Mouse (Mus musculus): ENCODE results near the gene Fbxo7. TPM values are rescaled to one million over a fixed set of nuclear protein-coding genes. Genes with fewer than 3 reads are reported as not detected.

Fbxo7 gene
- polyA plus RNA-seq, 1 experiment from 2014 or later = 52.2 TPM

- Histone ChIP-seq H3K27me3 (replicated peaks; ENCODE audit: control insufficient read depth, insufficient read depth, low read length) (no peaks in the 10 kb centered on the region), H3K27ac (ENCODE audit: low read depth, low read length) (no peak overlapping the region), H3K9me3 (ENCODE audit: control insufficient read depth, low read length) (no peaks in the 10 kb centered on the region), H3K4me1 (replicated peaks; ENCODE audit: control insufficient read depth, insufficient read depth, low read length) (peaks cover 2% of the 10 kb centered on the region; the same call in 1 of the 2 replicates), H3K4me2 (no peak overlapping the region), H3K36me3 (ENCODE audit: control insufficient read depth, insufficient read depth, low read length) (peaks cover 20% of the 10 kb centered on the region), H3K4me3 (ENCODE audit: low read depth, low read length) (no peak overlapping the region), H3K9ac (ENCODE audit: low read depth, low read length) (no peak overlapping the region)
- no peak for ATAC-seq (replicated peaks; ENCODE audit: low FRiP score)
- 93% methylated on average over 9 of the region's 9 CpGs for WGBS
- DNase-seq (ENCODE audit: low spot score) = no peak
These were observed 26.0 kb downstream of the Fbxo7 start for GRCm38 (mm10) chr10:86047786-86048185.

- no peak overlapping the region for H3K4me3 ChIP-seq (ENCODE audit: low read depth, low read length)
- H3K27me3 ChIP-seq (replicated peaks; ENCODE audit: control insufficient read depth, insufficient read depth, low read length) = no peaks in the 10 kb centered on the region
- no peak for DNase-seq (ENCODE audit: low spot score)
- no peaks in the 10 kb centered on the region for H3K9me3 ChIP-seq (ENCODE audit: control insufficient read depth, low read length)
- H3K36me3 ChIP-seq (ENCODE audit: control insufficient read depth, insufficient read depth, low read length) = peaks cover 13% of the 10 kb centered on the region
- H3K4me2 ChIP-seq = no peak overlapping the region
- peaks cover 9% of the 10 kb centered on the region for H3K4me1 ChIP-seq (replicated peaks; ENCODE audit: control insufficient read depth, insufficient read depth, low read length)
- WGBS = 79% methylated on average over 2 of the region's 2 CpGs
- no peak overlapping the region for H3K27ac ChIP-seq (ENCODE audit: low read depth, low read length)
- ATAC-seq (replicated peaks; ENCODE audit: low FRiP score) = no peak
- no peak overlapping the region for H3K9ac ChIP-seq (ENCODE audit: low read depth, low read length)
These were observed 28.8 kb downstream of the Fbxo7 start for GRCm38 (mm10) chr10:86050522-86050921.

- ATAC-seq (replicated peaks; ENCODE audit: low FRiP score) (peak; percentile 76), DNase-seq (ENCODE audit: low spot score) (no peak)
- Histone ChIP-seq H3K4me2 (no peak overlapping the region), H3K4me3 (ENCODE audit: low read depth, low read length) (no peak overlapping the region), H3K27me3 (replicated peaks; ENCODE audit: control insufficient read depth, insufficient read depth, low read length) (no peaks in the 10 kb centered on the region), H3K36me3 (ENCODE audit: control insufficient read depth, insufficient read depth, low read length) (peaks cover 7% of the 10 kb centered on the region), H3K9me3 (ENCODE audit: control insufficient read depth, low read length) (no peaks in the 10 kb centered on the region), H3K4me1 (replicated peaks; ENCODE audit: control insufficient read depth, insufficient read depth, low read length) (peaks cover 9% of the 10 kb centered on the region), H3K9ac (ENCODE audit: low read depth, low read length) (no peak overlapping the region), H3K27ac (ENCODE audit: low read depth, low read length) (no peak overlapping the region)
- WGBS = 60% methylated on average over 10 of the region's 10 CpGs
These were observed 31.2 kb downstream of the Fbxo7 start for GRCm38 (mm10) chr10:86052818-86053522.

GRCm38 (mm10) chr10:86056297-86056903, 34.6 kb downstream of the Fbxo7 start:
- H3K4me1 ChIP-seq (replicated peaks; ENCODE audit: control insufficient read depth, insufficient read depth, low read length) = peaks cover 9% of the 10 kb centered on the region
- ATAC-seq (replicated peaks; ENCODE audit: low FRiP score) (no peak), DNase-seq (ENCODE audit: low spot score) (no peak)
- WGBS = 81% methylated on average over 8 of the region's 8 CpGs
- no peak overlapping the region for H3K27ac ChIP-seq (ENCODE audit: low read depth, low read length)
- H3K9me3 ChIP-seq (ENCODE audit: control insufficient read depth, low read length) = no peaks in the 10 kb centered on the region
- no peak overlapping the region for H3K4me2 ChIP-seq
- H3K36me3 ChIP-seq (ENCODE audit: control insufficient read depth, insufficient read depth, low read length) = peaks cover under 1% of the 10 kb centered on the region; the same call in 1 of the 2 replicates
- no peak overlapping the region for H3K4me3 ChIP-seq (ENCODE audit: low read depth, low read length)
- no peak overlapping the region for H3K9ac ChIP-seq (ENCODE audit: low read depth, low read length)
- H3K27me3 ChIP-seq (replicated peaks; ENCODE audit: control insufficient read depth, insufficient read depth, low read length) = no peaks in the 10 kb centered on the region

GRCm38 (mm10) chr10:86057286-86057685, 35.5 kb downstream of the Fbxo7 start:
- ATAC-seq (replicated peaks; ENCODE audit: low FRiP score) = no peak
- no peak overlapping the region for H3K4me3 ChIP-seq (ENCODE audit: low read depth, low read length)
- H3K4me2 ChIP-seq = no peak overlapping the region
- no peak overlapping the region for H3K9ac ChIP-seq (ENCODE audit: low read depth, low read length)
- peaks cover 2% of the 10 kb centered on the region; the same call in 1 of the 2 replicates for H3K9me3 ChIP-seq (ENCODE audit: control insufficient read depth, low read length)
- 85% methylated on average over 11 of the region's 11 CpGs for WGBS
- H3K4me1 ChIP-seq (replicated peaks; ENCODE audit: control insufficient read depth, insufficient read depth, low read length) = peaks cover 7% of the 10 kb centered on the region
- no peaks in the 10 kb centered on the region for H3K27me3 ChIP-seq (replicated peaks; ENCODE audit: control insufficient read depth, insufficient read depth, low read length)
- H3K27ac ChIP-seq (ENCODE audit: low read depth, low read length) = no peak overlapping the region
- no peak for DNase-seq (ENCODE audit: low spot score)
- no peaks in the 10 kb centered on the region for H3K36me3 ChIP-seq (ENCODE audit: control insufficient read depth, insufficient read depth, low read length)

- no peak overlapping the region for H3K9ac ChIP-seq (ENCODE audit: low read depth, low read length)
- DNase-seq (ENCODE audit: low spot score) (no peak), ATAC-seq (replicated peaks; ENCODE audit: low FRiP score) (no peak)
- H3K27me3 ChIP-seq (replicated peaks; ENCODE audit: control insufficient read depth, insufficient read depth, low read length) = no peaks in the 10 kb centered on the region
- no peak overlapping the region for H3K4me3 ChIP-seq (ENCODE audit: low read depth, low read length)
- peaks cover 2% of the 10 kb centered on the region; the same call in 1 of the 2 replicates for H3K9me3 ChIP-seq (ENCODE audit: control insufficient read depth, low read length)
- WGBS = 80% methylated on average over 2 of the region's 2 CpGs
- peaks cover 7% of the 10 kb centered on the region for H3K4me1 ChIP-seq (replicated peaks; ENCODE audit: control insufficient read depth, insufficient read depth, low read length)
- no peak overlapping the region for H3K4me2 ChIP-seq
- H3K36me3 ChIP-seq (ENCODE audit: control insufficient read depth, insufficient read depth, low read length) = no peaks in the 10 kb centered on the region
- no peak overlapping the region for H3K27ac ChIP-seq (ENCODE audit: low read depth, low read length)
These were observed 35.9 kb downstream of the Fbxo7 start for GRCm38 (mm10) chr10:86057712-86058111.

GRCm38 (mm10) chr10:86060267-86060666, 38.5 kb downstream of the Fbxo7 start:
- Histone ChIP-seq H3K4me1 (replicated peaks; ENCODE audit: control insufficient read depth, insufficient read depth, low read length) (no peaks in the 10 kb centered on the region), H3K9me3 (ENCODE audit: control insufficient read depth, low read length) (peaks cover 2% of the 10 kb centered on the region; the same call in 1 of the 2 replicates), H3K36me3 (ENCODE audit: control insufficient read depth, insufficient read depth, low read length) (no peaks in the 10 kb centered on the region), H3K4me3 (ENCODE audit: low read depth, low read length) (no peak overlapping the region), H3K27me3 (replicated peaks; ENCODE audit: control insufficient read depth, insufficient read depth, low read length) (no peaks in the 10 kb centered on the region), H3K4me2 (no peak overlapping the region), H3K9ac (ENCODE audit: low read depth, low read length) (no peak overlapping the region), H3K27ac (ENCODE audit: low read depth, low read length) (no peak overlapping the region)
- DNase-seq (ENCODE audit: low spot score) (no peak), ATAC-seq (replicated peaks; ENCODE audit: low FRiP score) (no peak)
- WGBS = 76% methylated on average over 3 of the region's 3 CpGs

- no peak for ATAC-seq (replicated peaks; ENCODE audit: low FRiP score)
- no peaks in the 10 kb centered on the region for H3K36me3 ChIP-seq (ENCODE audit: control insufficient read depth, insufficient read depth, low read length)
- no peak overlapping the region for H3K27ac ChIP-seq (ENCODE audit: low read depth, low read length)
- peaks cover 2% of the 10 kb centered on the region; the same call in 1 of the 2 replicates for H3K9me3 ChIP-seq (ENCODE audit: control insufficient read depth, low read length)
- H3K4me1 ChIP-seq (replicated peaks; ENCODE audit: control insufficient read depth, insufficient read depth, low read length) = no peaks in the 10 kb centered on the region
- H3K9ac ChIP-seq (ENCODE audit: low read depth, low read length) = no peak overlapping the region
- no peak overlapping the region for H3K4me3 ChIP-seq (ENCODE audit: low read depth, low read length)
- DNase-seq (ENCODE audit: low spot score) = no peak
- H3K27me3 ChIP-seq (replicated peaks; ENCODE audit: control insufficient read depth, insufficient read depth, low read length) = no peaks in the 10 kb centered on the region
- H3K4me2 ChIP-seq = no peak overlapping the region
- WGBS = 55% methylated on average over 5 of the region's 5 CpGs
These were observed 40.7 kb downstream of the Fbxo7 start for GRCm38 (mm10) chr10:86062261-86063017.

Measured in liver, embryonic 11.5 days (tissue).